8 mouse cellular contexts compared by ENCODE assay signal in the genomic region with DNA sequence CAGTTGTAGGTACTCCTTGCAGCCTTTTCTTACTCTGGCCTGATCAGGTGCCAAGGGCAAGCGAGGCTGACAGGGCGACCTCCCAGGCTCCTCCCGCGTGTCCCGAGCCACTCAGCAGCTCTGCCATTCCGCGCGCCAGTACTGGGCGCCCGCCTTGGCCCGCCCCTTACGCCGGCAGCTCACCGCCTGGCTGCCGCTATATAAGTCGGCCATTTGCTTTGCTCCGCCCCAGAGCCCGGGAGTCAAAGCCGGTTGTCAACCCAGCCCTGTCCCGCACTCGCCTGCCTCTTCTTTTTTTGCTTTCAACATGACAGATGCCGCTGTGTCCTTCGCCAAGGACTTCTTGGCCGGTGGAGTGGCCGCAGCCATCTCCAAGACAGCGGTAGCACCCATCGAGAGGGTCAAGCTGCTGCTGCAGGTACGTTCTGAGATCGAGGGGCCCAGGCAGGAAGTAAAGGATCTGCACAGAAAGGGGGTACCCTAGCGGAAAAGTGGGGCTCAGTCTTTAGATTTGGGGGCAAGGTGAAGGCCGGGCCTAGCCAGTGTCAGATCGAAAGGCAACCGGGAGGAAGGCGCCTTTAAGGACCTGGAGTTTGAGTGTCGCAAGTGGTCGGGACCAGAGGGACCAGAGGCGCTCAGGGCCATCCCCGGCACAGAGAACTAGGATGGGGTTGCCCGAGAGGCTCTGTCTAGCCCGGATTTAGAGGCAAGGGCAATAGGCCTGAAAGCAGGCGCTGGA. TPM values are rescaled to one million over a fixed set of nuclear protein-coding genes. Genes with fewer than 3 reads are reported as not detected.
DNase-seq lines count a peak whose midpoint lies in the region; ATAC-seq and TF ChIP-seq lines count a peak whose summit lies in the region.

A gene (plus strand): TSS at position 228 of the 739 bp plus-strand sequence.

- H3K4me3 ChIP-seq in hindbrain, postnatal 0 days (ENCODE audit: low read length), result peak within 1 kb of the TSS; percentile 53
- peak within 1 kb of the TSS; percentile 71 for H3K4me3 ChIP-seq in left cerebral cortex, adult 2 months
- peak within 1 kb of the TSS; percentile 86 for H3K4me3 ChIP-seq in macrophage (ENCODE audit: inconsistent target)

- H3K27ac ChIP-seq in hindbrain, postnatal 0 days, result peak within 1 kb of the TSS; percentile 92
- H3K27ac ChIP-seq in left cerebral cortex, adult 2 months, result peak within 1 kb of the TSS; percentile 93
- peak within 1 kb of the TSS; percentile 88 for H3K27ac ChIP-seq in macrophage

- peaks cover 4% of the 10 kb centered on the region; the same call in 1 of the 2 replicates for H3K79me2 ChIP-seq in macrophage (ENCODE audit: inconsistent target)

- no peaks in the 10 kb centered on the region for H3K4me1 ChIP-seq in hindbrain, postnatal 0 days (ENCODE audit: insufficient read depth, low read length)

- H3K9me3 ChIP-seq in hindbrain, postnatal 0 days (ENCODE audit: low read length), result no peaks in the 10 kb centered on the region

- WGBS in hindbrain, postnatal 0 days, result 31% methylated on average over 41 of the region's 41 CpGs
- WGBS in macrophage (ENCODE audit: missing documents), result 21% methylated on average over 38 of the region's 41 CpGs

- TF ChIP-seq CTCF in hindbrain, postnatal 0 days (IDR thresholded peaks at IDR 0.05; ENCODE audit: low read depth), result no peak
- TF ChIP-seq CTCF in left cerebral cortex, adult 2 months (IDR thresholded peaks at IDR 0.05), result no peak

- peak; percentile 94 for DNase-seq in ZHBTc4 (ENCODE audit: low read depth, low spot score)
- peak; percentile 57 to 87 for DNase-seq in gastrocnemius, adult 8-10 months (ENCODE audit: low spot score in 2 of 2)
- peak; percentile 90 for DNase-seq in hindbrain, postnatal 0 days (ENCODE audit: low spot score)
- peak; percentile 74 to 83 for DNase-seq in left cerebral cortex, adult 2 months (ENCODE audit: extremely low spot score in 1 of 2, low spot score in 2 of 2)
- DNase-seq in right cerebral cortex, adult 18-20 months, result peak; percentile 88
- DNase-seq in urinary bladder, adult 2 months (ENCODE audit: low spot score), result peak; percentile 69

- no peaks in the 10 kb centered on the region for H3K36me3 ChIP-seq in hindbrain, postnatal 0 days (ENCODE audit: insufficient read depth, low read length)
- 0 out of 2 replicates have a peak, but pooled peaks cover 6% of the 10 kb centered on the region for H3K36me3 ChIP-seq in macrophage (ENCODE audit: inconsistent target)

- H3K4me2 ChIP-seq in hindbrain, postnatal 0 days (ENCODE audit: low read depth, low read length), result peak within 1 kb of the TSS; percentile 60

- no peaks in the 10 kb centered on the region for H3K27me3 ChIP-seq in hindbrain, postnatal 0 days (ENCODE audit: insufficient read depth, low read length)

- H3K9ac ChIP-seq in hindbrain, postnatal 0 days (replicated peaks; ENCODE audit: low read length), result peak within 1 kb of the TSS; percentile 65

- ATAC-seq in common myeloid progenitor, adult 5-6 weeks (replicated peaks; ENCODE audit: low read depth, poor library complexity, severe bottlenecking), result peak; percentile 97
- ATAC-seq in hindbrain, postnatal 0 days, result peak; percentile 95

- intact Hi-C loops in left cerebral cortex, adult 2 months (cut with DNase I), result loop anchor here (1.0 to 5.0 kb wide), 3 partner anchors 13 to 153 kb away; no protein-coding TSS in a partner anchor

RNA-seq across cellular contexts. Expression of the gene that starts here (rescaled TPM):
- 896 and 911 TPM in 2 replicates for total RNA-seq in common myeloid progenitor, adult 5-6 weeks (2017)
- 10 to 100 TPM; 37.5 to 64.5 (median 44.7) TPM for total RNA-seq in gastrocnemius, adult 8-10 months (2022)
- total RNA-seq in hindbrain, postnatal 0 days (2014; rRNA removed), result 494 and 546 TPM in 2 replicates
- 693 and 697 TPM in 2 replicates for polyA plus RNA-seq in hindbrain, postnatal 0 days (2015; fragmentation: Nextera tagmentation; extraction: Ambion mirVana)
- 100 to 1,000 TPM; 302 to 310 TPM for total RNA-seq in left cerebral cortex, adult 2 months (2021)
- total RNA-seq in macrophage (2018; cell fraction: chromatin; rRNA removed), result 100 to 1,000 TPM in 10 of 26 experiments, 10 to 100 TPM in 16; 24.3 to 157 (median 76.6) TPM
- total RNA-seq in macrophage (2018; cell fraction: cytosol; rRNA removed), result 100 to 1,000 TPM; 348 to 610 (median 464) TPM
- 100 to 1,000 TPM in 19 of 26 experiments, 10 to 100 TPM in 7; 63.0 to 283 (median 148) TPM for total RNA-seq in macrophage (2018; cell fraction: nucleus; rRNA removed)
- 248 to 697 TPM (median 593 TPM) in 3 replicates for polyA plus RNA-seq in macrophage (2018)
- 445 and 526 TPM in 2 replicates for polyA plus RNA-seq in urinary bladder, adult 2 months (2012; rRNA removed)

Comparison
In these comparisons a context has a peak if more than half of its experiments do, and no peak if none do; other contexts are left out.
1. Peak in every context shown above with its lines: DNase-seq, ATAC-seq, H3K4me3 ChIP-seq and H3K27ac ChIP-seq.